Mouse (Mus musculus): ENCODE data around the gene Gm11032. TPM values are rescaled to one million over a fixed set of nuclear protein-coding genes. Genes with fewer than 3 reads are reported as not detected.

Gm11032 gene
- polyA plus RNA-seq, 1 experiment: not detected

- Histone ChIP-seq H3K27me3 (ENCODE audit: control insufficient read depth, insufficient read depth, low read length) (no peaks in the 10 kb centered on the region), H3K27ac (ENCODE audit: insufficient read depth, low read length) (no peak overlapping the region), H3K4me1 (ENCODE audit: control insufficient read depth, insufficient read depth, insufficient read length) (no peaks in the 10 kb centered on the region), H3K4me3 (ENCODE audit: extremely low read depth, insufficient read depth, insufficient read length) (no peak overlapping the region), H3K36me3 (ENCODE audit: control insufficient read depth, insufficient read depth, low read length) (no peaks in the 10 kb centered on the region)
- DNase-seq (ENCODE audit: low read depth in 1 of 2, low spot score in 2 of 2): no peak
- TF ChIP-seq CTCF (IDR thresholded peaks at IDR 0.05; ENCODE audit: extremely low read depth, insufficient read depth, insufficient read length, insufficient replicate concordance) (no peak), POLR2A (IDR thresholded peaks at IDR 0.05; ENCODE audit: low read depth, low read length) (no peak)
- WGBS: 92% methylated on average over 5 of the region's 5 CpGs
Observed at GRCm38 (mm10) chr11:4622997-4623396, 3.1 kb downstream of the Gm11032 start.

- no peaks in the 10 kb centered on the region for H3K36me3 ChIP-seq (ENCODE audit: control insufficient read depth, insufficient read depth, low read length)
- no peak overlapping the region for H3K4me3 ChIP-seq (ENCODE audit: extremely low read depth, insufficient read depth, insufficient read length)
- WGBS: 93% methylated on average over 7 of the region's 7 CpGs
- no peaks in the 10 kb centered on the region for H3K4me1 ChIP-seq (ENCODE audit: control insufficient read depth, insufficient read depth, insufficient read length)
- H3K27me3 ChIP-seq (ENCODE audit: control insufficient read depth, insufficient read depth, low read length): no peaks in the 10 kb centered on the region
- TF ChIP-seq CTCF (IDR thresholded peaks at IDR 0.05; ENCODE audit: extremely low read depth, insufficient read depth, insufficient read length, insufficient replicate concordance) (no peak), POLR2A (IDR thresholded peaks at IDR 0.05; ENCODE audit: low read depth, low read length) (no peak)
- H3K27ac ChIP-seq (ENCODE audit: insufficient read depth, low read length): no peak overlapping the region
- DNase-seq (ENCODE audit: low read depth in 1 of 2, low spot score in 2 of 2): no peak
Observed at GRCm38 (mm10) chr11:4625931-4626330, 6.1 kb downstream of the Gm11032 start.

- TF ChIP-seq CTCF (IDR thresholded peaks at IDR 0.05; ENCODE audit: extremely low read depth, insufficient read depth, insufficient read length, insufficient replicate concordance) (no peak), POLR2A (IDR thresholded peaks at IDR 0.05; ENCODE audit: low read depth, low read length) (no peak)
- Histone ChIP-seq H3K4me3 (ENCODE audit: extremely low read depth, insufficient read depth, insufficient read length) (no peak overlapping the region), H3K27ac (ENCODE audit: insufficient read depth, low read length) (no peak overlapping the region), H3K4me1 (ENCODE audit: control insufficient read depth, insufficient read depth, insufficient read length) (no peaks in the 10 kb centered on the region), H3K36me3 (ENCODE audit: control insufficient read depth, insufficient read depth, low read length) (no peaks in the 10 kb centered on the region), H3K27me3 (ENCODE audit: control insufficient read depth, insufficient read depth, low read length) (no peaks in the 10 kb centered on the region)
- 89% methylated on average over 7 of the region's 7 CpGs for WGBS
- DNase-seq (ENCODE audit: low read depth in 1 of 2, low spot score in 2 of 2): no peak
Observed at GRCm38 (mm10) chr11:4627636-4628035, 7.8 kb downstream of the Gm11032 start.

- no peaks in the 10 kb centered on the region for H3K36me3 ChIP-seq (ENCODE audit: control insufficient read depth, insufficient read depth, low read length)
- 78% methylated on average over 8 of the region's 8 CpGs for WGBS
- H3K4me1 ChIP-seq (ENCODE audit: control insufficient read depth, insufficient read depth, insufficient read length): no peaks in the 10 kb centered on the region
- H3K4me3 ChIP-seq (ENCODE audit: extremely low read depth, insufficient read depth, insufficient read length): no peak overlapping the region
- H3K27me3 ChIP-seq (ENCODE audit: control insufficient read depth, insufficient read depth, low read length): no peaks in the 10 kb centered on the region
- TF ChIP-seq POLR2A (IDR thresholded peaks at IDR 0.05; ENCODE audit: low read depth, low read length): no peak
- TF ChIP-seq CTCF (IDR thresholded peaks at IDR 0.05; ENCODE audit: extremely low read depth, insufficient read depth, insufficient read length, insufficient replicate concordance): no peak
- DNase-seq (ENCODE audit: low read depth in 1 of 2, low spot score in 2 of 2): no peak
- no peak overlapping the region for H3K27ac ChIP-seq (ENCODE audit: insufficient read depth, low read length)
Observed at GRCm38 (mm10) chr11:4629861-4630280, 10.0 kb downstream of the Gm11032 start.

- Histone ChIP-seq H3K4me1 (ENCODE audit: control insufficient read depth, insufficient read depth, insufficient read length) (no peaks in the 10 kb centered on the region), H3K27ac (ENCODE audit: insufficient read depth, low read length) (no peak overlapping the region), H3K36me3 (ENCODE audit: control insufficient read depth, insufficient read depth, low read length) (no peaks in the 10 kb centered on the region), H3K4me3 (ENCODE audit: extremely low read depth, insufficient read depth, insufficient read length) (no peak overlapping the region), H3K27me3 (ENCODE audit: control insufficient read depth, insufficient read depth, low read length) (no peaks in the 10 kb centered on the region)
- whole genome bisulfite sequencing: 76% methylated on average over 2 of the region's 2 CpGs
- no peak for DNase-seq (ENCODE audit: low read depth in 1 of 2, low spot score in 2 of 2)
- TF ChIP-seq POLR2A (IDR thresholded peaks at IDR 0.05; ENCODE audit: low read depth, low read length): no peak
- TF ChIP-seq CTCF (IDR thresholded peaks at IDR 0.05; ENCODE audit: extremely low read depth, insufficient read depth, insufficient read length, insufficient replicate concordance): no peak
Observed at GRCm38 (mm10) chr11:4633420-4633819, 13.6 kb downstream of the Gm11032 start.

GRCm38 (mm10) chr11:4634395-4634794 is 14.5 kb downstream of the Gm11032 start:
- DNase-seq (ENCODE audit: low read depth in 1 of 2, low spot score in 2 of 2): no peak
- TF ChIP-seq CTCF (IDR thresholded peaks at IDR 0.05; ENCODE audit: extremely low read depth, insufficient read depth, insufficient read length, insufficient replicate concordance) (no peak), POLR2A (IDR thresholded peaks at IDR 0.05; ENCODE audit: low read depth, low read length) (no peak)
- Histone ChIP-seq H3K36me3 (ENCODE audit: control insufficient read depth, insufficient read depth, low read length) (no peaks in the 10 kb centered on the region), H3K4me3 (ENCODE audit: extremely low read depth, insufficient read depth, insufficient read length) (no peak overlapping the region), H3K27ac (ENCODE audit: insufficient read depth, low read length) (no peak overlapping the region), H3K27me3 (ENCODE audit: control insufficient read depth, insufficient read depth, low read length) (no peaks in the 10 kb centered on the region), H3K4me1 (ENCODE audit: control insufficient read depth, insufficient read depth, insufficient read length) (peaks cover 4% of the 10 kb centered on the region; the same call in 1 of the 2 replicates)
- WGBS: 70% methylated on average over 5 of the region's 5 CpGs

GRCm38 (mm10) chr11:4636782-4637342 is 17.0 kb downstream of the Gm11032 start:
- no peak for TF ChIP-seq CTCF (IDR thresholded peaks at IDR 0.05; ENCODE audit: extremely low read depth, insufficient read depth, insufficient read length, insufficient replicate concordance)
- TF ChIP-seq POLR2A (IDR thresholded peaks at IDR 0.05; ENCODE audit: low read depth, low read length): no peak
- H3K4me1 ChIP-seq (ENCODE audit: control insufficient read depth, insufficient read depth, insufficient read length): peaks cover 4% of the 10 kb centered on the region; the same call in 1 of the 2 replicates
- no peak overlapping the region for H3K27ac ChIP-seq (ENCODE audit: insufficient read depth, low read length)
- peaks cover 3% of the 10 kb centered on the region; the same call in 1 of the 2 replicates for H3K36me3 ChIP-seq (ENCODE audit: control insufficient read depth, insufficient read depth, low read length)
- H3K4me3 ChIP-seq (ENCODE audit: extremely low read depth, insufficient read depth, insufficient read length): no peak overlapping the region
- DNase-seq (ENCODE audit: low read depth in 1 of 2, low spot score in 2 of 2): no peak
- H3K27me3 ChIP-seq (ENCODE audit: control insufficient read depth, insufficient read depth, low read length): no peaks in the 10 kb centered on the region
- 65% methylated on average over 5 of the region's 5 CpGs for WGBS

Data from spleen, adult 2 months (tissue).